Mouse (Mus musculus): ENCODE results near the gene Actr2.

Actr2 gene

DNA sequence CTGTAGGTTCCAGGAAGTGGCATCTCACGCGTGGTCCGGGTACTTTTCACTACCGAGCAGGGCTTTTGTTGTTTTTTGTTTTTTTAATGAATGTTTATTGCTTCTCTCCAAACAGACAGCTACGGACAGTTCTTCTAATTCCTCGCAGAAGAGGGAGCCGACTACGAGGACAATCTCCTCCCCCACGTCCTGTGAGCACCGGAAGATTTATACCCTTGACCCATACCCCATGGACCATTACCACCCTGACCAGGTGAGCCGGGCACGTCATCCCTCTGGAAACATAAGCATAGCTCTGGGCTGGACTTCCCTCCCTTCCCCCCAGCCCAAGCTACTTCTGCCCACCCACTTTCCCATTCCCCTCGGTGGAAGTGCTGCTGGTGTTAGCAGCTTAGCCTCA, 94.8 kb downstream of the Actr2 start:
- DNase-seq (ENCODE audit: low read depth in 1 of 2, low spot score in 2 of 2) = no peak

DNA sequence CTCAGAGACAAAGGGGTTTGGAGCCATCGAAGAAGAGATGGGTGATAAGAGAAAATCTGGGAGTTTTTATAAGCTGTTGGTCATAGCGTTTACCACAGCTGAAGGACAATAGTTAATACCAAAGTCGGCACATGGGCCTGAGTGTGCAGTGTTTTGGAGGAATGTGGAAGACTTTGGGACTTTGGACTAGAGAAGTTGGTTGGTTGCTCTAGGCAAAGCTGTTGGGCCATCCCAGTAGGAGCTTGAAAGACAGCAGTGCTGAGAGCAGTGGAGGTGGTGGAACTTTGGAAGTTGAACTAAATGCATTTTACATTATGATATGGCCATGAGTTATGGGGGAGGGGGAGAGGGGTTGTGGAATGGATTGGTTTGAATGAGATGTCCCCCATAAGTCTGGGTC, 99.3 kb downstream of the Actr2 start:
- no peak for DNase-seq (ENCODE audit: low read depth in 1 of 2, low spot score in 2 of 2)

Data from monocyte, adult 2 months (primary cell).